Mouse (Mus musculus) intestine, embryonic 16.5 days (tissue): Measurements from ENCODE around the gene Thumpd3. TPM values are rescaled to one million over a fixed set of nuclear protein-coding genes. Genes with fewer than 3 reads are reported as not detected.
A peak's percentile ranks its signal among the peaks of the same experiment; 100 is the strongest.

Source experiments
- ATAC-seq: fragments of 200-750 bp; cut with Nextera tagmentation; 2 replicates; pipeline ENCODE4 v1.8.0; 2017; ENCODE audit warnings: moderate TSS enrichment, moderate library complexity
- H3K27ac ChIP-seq: fragments of 300-500 bp; sonication (generic); 2 replicates; pipeline ENCODE4 v1.5.1; 2014; ENCODE audit warnings: mild to moderate bottlenecking, low read length
- H3K27me3 ChIP-seq: fragments of 300-500 bp; sonication (generic); replicated peaks from 2 replicates; pipeline ENCODE4 v1.6.1; 2014; ENCODE audit warnings: low read length, control low read depth, mixed read lengths; ENCODE audit not compliant: control insufficient read depth, insufficient read depth
- H3K36me3 ChIP-seq: fragments of 300-500 bp; sonication (generic); 2 replicates; pipeline ENCODE4 v1.6.1; 2014; ENCODE audit warnings: low read length, control low read depth; ENCODE audit not compliant: control insufficient read depth, insufficient read depth
- H3K4me1 ChIP-seq: fragments of 300-500 bp; sonication (generic); 2 replicates; pipeline ENCODE4 v1.6.1; 2014; ENCODE audit warnings: low read length, control low read depth, mixed read lengths; ENCODE audit not compliant: control insufficient read depth, insufficient read depth
- H3K4me2 ChIP-seq: fragments of 300-500 bp; sonication (generic); 2 replicates; pipeline ENCODE4 v1.6.1; 2014; ENCODE audit warnings: low read depth, low read length, control low read depth
- H3K4me3 ChIP-seq: fragments of 300-500 bp; sonication (generic); 2 replicates; pipeline ENCODE4 v1.5.1; 2014; ENCODE audit warnings: mild to moderate bottlenecking, low read length
- H3K9ac ChIP-seq: fragments of 300-500 bp; sonication (generic); 2 replicates; pipeline ENCODE4 v1.6.1; 2014; ENCODE audit warnings: low read depth, low read length
- H3K9me3 ChIP-seq: fragments of 300-500 bp; sonication (generic); 2 replicates; pipeline ENCODE4 v1.6.1; 2016; ENCODE audit warnings: low read length, control low read depth; ENCODE audit not compliant: control insufficient read depth
- WGBS: fragments of 180-500 bp; shearing (Covaris S2); extraction: QIAGEN DNeasy Blood & Tissue Kit; methylation state at CpG from one replicate; pipeline ENCODE4 v1.1.7; 2014; 5-methylcytosine and 5-hydroxymethylcytosine counted together
- polyA plus RNA-seq: library from polyadenylated mRNA; unstranded; fragments of >200 nt; fragmentation: Nextera tagmentation; extraction: Ambion mirVana; gene quantifications from 2 replicates; pipeline ENCODE4 v1.2.1, GENCODE M21; 2015

Thumpd3 gene
- 57.7 and 63.0 TPM in 2 replicates for polyA plus RNA-seq

DNA sequence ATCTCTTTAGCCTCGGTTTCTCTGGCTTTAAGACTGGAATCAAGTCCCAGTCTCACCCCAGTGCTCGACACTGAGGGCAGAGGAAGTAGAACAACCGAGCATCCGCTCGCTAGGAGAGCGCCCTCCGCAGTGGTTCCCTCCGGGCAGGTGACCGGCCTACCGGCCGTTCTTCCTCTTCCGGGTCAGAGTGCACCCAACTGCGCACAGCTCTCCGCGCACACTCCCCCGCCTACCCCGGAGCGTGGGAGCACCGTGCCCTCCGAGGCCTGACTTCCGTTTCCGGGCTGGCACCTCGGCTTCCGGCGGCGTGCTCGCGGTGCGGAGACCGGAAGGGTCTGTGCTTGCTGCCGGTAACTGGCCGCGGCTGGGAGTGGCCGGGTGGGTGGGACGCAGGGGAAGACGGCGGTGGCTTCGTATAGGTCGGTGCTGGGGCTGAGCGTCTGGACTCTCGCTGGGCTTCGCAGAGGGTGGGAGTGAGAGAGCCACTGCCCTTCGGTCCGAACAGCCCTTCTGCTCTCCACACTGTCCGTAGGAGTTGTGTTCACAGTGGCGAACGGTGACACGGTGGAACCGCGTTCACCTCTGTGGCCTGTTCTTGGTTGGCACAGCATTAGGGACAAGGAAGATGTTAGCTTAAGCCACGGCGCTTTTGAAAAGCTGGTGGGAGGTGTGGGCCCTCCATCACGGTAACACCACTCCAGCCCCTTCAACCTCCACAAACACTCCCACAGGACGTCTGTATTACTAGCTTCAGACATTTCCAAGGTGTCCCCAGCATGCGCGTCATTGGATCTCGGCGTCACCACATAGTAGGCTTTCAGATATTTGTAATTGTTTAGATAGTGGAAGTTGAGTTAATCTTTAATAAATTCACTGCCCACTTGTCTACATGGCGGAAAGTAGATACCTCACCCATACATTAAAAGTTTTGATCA, at the start of gene Thumpd3:
TSS of gene Thumpd3 (plus strand) at position 185 of the 935 bp plus-strand sequence.
- WGBS: under 1% methylated on average over 58 of the region's 59 CpGs

DNA sequence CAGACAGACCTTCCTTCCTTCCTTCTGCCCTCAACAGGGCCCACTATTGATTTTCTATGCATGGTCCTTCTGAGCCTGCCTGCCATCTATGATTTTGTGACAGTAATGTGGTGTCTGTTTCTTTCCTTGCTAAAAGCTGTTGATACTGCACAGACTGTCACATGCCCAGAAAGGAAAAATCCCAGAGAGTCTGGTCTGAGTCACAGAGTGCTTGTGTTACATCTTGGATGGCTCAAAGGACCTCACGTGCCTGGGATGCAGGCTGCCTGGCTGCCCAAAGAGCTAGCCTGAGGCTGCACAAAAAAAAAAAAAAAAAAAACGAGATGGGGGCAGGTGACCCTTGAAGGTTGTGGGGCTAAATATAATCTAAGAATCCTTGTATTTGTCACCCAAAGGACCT, 46.8 kb upstream of the Thumpd3 start:
- H3K4me2 ChIP-seq: no peak overlapping the region
- H3K36me3 ChIP-seq: no peaks in the 10 kb centered on the region
- ATAC-seq: no peak
- no peak overlapping the region for H3K9ac ChIP-seq
- no peaks in the 10 kb centered on the region for H3K9me3 ChIP-seq
- H3K4me1 ChIP-seq: 0 out of 2 replicates have a peak, but pooled peaks cover 3% of the 10 kb centered on the region
- H3K27ac ChIP-seq: no peak overlapping the region
- H3K4me3 ChIP-seq: no peak overlapping the region
- WGBS: 42% methylated on average over 2 of the region's 2 CpGs
- H3K27me3 ChIP-seq: no peaks in the 10 kb centered on the region

More for the DNA sequence above, at the start of gene Thumpd3:
- Histone ChIP-seq H3K9me3 (no peaks in the 10 kb centered on the region), H3K4me2 (peak within 1 kb of the TSS; percentile 89), H3K9ac (peak within 1 kb of the TSS; percentile 87), H3K4me1 (peaks cover 16% of the 10 kb centered on the region), H3K27ac (peak within 1 kb of the TSS; percentile 99), H3K4me3 (peak within 1 kb of the TSS; percentile 78), H3K27me3 (no peaks in the 10 kb centered on the region), H3K36me3 (peaks cover 6% of the 10 kb centered on the region)
- peak; percentile 99 for ATAC-seq

DNA sequence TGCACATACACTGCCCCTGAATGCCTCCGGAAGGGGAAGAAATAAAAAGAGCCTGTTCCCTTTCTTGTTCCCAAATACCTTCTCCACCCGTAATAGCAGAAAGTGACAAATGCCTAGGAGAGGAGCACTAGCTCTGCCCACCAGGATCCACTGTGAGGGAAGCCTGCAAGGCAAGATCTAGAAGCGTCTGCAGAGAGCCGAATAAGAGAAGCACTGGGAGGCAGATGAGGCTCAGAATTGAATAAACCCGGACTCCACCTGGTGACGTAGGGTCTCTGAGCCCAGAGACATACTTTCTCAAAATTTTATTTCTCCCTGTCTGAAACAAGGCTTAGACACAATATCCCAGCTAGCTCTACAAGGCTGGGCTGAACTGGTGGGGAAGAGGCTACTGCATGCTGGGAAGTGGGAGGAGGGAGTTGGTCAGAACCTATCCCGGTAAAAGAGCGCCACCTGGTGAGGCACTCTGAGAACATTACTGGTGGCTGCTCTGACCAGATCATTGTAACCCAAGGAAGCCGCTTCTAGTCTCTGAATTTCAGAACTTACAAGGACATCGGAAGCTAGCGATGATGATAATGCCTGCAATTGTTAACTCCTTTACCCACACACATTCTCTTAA, 45.2 kb upstream of the Thumpd3 start:
- WGBS: 37% methylated on average over 11 of the region's 11 CpGs
- H3K4me2 ChIP-seq: no peak overlapping the region
- peak; percentile 81 for ATAC-seq

DNA sequence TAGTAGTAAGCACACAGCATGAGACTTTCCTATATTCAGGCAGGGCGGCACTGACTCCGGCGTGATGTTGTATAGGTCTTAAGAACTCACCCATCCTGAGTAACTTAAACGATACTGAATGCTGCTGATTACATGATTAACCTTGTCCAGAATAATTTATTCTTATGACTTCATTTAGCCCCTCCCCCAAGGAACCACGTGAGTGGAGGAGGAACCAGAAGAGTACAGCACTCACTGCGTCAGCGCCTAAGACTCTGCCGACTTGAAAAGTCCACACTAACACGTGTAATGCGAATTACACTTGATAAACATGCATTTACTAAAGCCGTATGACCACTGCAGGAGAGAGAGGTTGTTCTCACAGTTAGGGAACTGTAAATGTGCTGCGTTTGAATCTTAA, 44.3 kb upstream of the Thumpd3 start:
- 76% methylated on average over 12 of the region's 12 CpGs for WGBS
- no peak overlapping the region for H3K27ac ChIP-seq
- 0 out of 2 replicates have a peak, but pooled peaks cover 3% of the 10 kb centered on the region for H3K4me1 ChIP-seq
- ATAC-seq: no peak
- H3K9me3 ChIP-seq: no peaks in the 10 kb centered on the region
- no peak overlapping the region for H3K9ac ChIP-seq
- H3K4me2 ChIP-seq: no peak overlapping the region
- H3K27me3 ChIP-seq: no peaks in the 10 kb centered on the region
- no peak overlapping the region for H3K4me3 ChIP-seq
- H3K36me3 ChIP-seq: no peaks in the 10 kb centered on the region

More for the DNA sequence above, 45.2 kb upstream of the Thumpd3 start:
- Histone ChIP-seq H3K27ac (no peak overlapping the region), H3K4me1 (0 out of 2 replicates have a peak, but pooled peaks cover 3% of the 10 kb centered on the region), H3K9me3 (no peaks in the 10 kb centered on the region), H3K27me3 (no peaks in the 10 kb centered on the region), H3K36me3 (no peaks in the 10 kb centered on the region), H3K4me3 (no peak overlapping the region), H3K9ac (no peak overlapping the region)

DNA sequence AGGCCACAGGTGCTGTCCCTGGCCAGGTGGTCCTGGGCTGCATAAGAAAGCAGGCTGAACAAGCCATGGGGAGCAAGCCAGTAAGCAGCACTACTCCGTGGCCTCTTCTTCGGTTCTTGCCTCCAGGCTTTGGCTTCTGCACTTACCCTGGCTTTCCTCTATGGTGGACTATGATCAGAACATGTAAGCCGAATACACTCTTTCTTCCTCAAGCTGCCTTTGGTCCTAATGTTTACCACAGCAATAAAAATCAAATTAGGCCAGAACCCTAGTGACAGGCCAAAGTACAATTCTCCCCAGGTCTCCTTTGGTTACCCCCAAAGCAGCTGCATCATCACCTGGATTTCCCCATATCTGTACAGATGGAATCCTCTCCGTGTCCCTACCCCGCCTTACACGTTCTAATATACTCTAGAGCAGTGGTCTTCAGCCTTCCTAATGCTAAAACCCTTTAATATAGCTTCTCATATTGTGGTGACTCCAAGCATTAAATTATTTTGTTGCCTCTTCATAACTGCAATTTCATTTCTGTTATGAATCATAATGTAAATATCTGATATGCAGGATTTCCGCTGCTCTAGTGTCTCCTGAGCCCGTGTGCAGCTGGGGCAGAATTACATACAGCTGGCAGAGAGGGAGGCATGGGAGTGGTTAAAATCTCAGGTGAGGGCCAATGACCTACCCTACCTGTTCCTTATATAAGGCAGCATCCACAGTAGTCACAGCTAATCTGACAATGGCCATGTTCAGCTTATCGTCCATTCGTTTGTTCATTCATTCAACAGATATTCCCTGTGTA, 42.5 kb upstream of the Thumpd3 start:
- no peaks in the 10 kb centered on the region for H3K27me3 ChIP-seq
- no peaks in the 10 kb centered on the region for H3K36me3 ChIP-seq
- H3K4me3 ChIP-seq: no peak overlapping the region
- 72% methylated on average over 10 of the region's 10 CpGs for WGBS
- peak; percentile 59 for ATAC-seq
- H3K27ac ChIP-seq: no peak overlapping the region
- H3K9me3 ChIP-seq: no peaks in the 10 kb centered on the region
- no peak overlapping the region for H3K9ac ChIP-seq
- H3K4me1 ChIP-seq: 0 out of 2 replicates have a peak, but pooled peaks cover 3% of the 10 kb centered on the region
- H3K4me2 ChIP-seq: no peak overlapping the region

DNA sequence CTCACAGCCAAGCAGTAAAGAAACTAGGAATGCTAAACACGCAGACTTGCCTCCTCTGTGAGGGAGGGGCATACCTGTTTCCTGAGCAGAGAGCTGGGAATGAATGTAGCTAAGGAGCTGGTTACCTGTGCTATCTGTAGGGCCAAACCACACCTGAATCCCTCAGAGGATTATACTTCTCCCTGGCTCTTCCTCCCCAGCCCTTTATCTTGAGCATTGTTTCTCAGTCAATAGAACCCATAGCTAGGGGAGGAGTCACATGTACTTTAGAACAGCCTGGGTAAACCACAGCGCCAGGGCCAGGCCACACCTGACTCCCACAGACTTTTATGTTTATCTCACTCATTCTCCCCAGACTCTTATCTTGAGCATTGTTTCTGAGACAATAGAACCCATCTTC, 39.2 kb upstream of the Thumpd3 start:
- WGBS: 35% methylated on average over 2 of the region's 2 CpGs

DNA sequence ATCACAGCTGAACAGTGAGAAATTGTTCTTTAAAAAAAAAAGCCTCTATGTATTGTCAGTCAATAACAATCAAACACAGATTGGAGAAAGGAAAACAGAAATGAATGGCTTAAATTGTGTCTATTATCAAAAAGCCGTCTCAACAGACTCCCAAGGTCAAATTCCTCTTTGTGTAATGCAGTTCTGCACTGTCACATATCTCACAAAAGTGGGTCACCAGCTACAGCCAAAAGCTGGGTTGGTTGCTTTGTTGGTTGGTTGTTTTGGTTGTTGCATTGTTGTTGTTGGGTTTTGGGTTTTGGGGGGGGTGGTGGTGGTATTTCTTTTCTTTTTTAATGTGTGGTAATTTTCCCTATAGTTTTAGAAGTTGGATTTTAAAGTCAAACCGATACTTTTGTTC, 34.1 kb upstream of the Thumpd3 start:
- H3K4me2 ChIP-seq: no peak overlapping the region
- no peaks in the 10 kb centered on the region for H3K36me3 ChIP-seq
- H3K27ac ChIP-seq: no peak overlapping the region
- 0 out of 2 replicates have a peak, but pooled peaks cover 5% of the 10 kb centered on the region for H3K4me1 ChIP-seq
- ATAC-seq: no peak
- H3K27me3 ChIP-seq: no peaks in the 10 kb centered on the region
- H3K4me3 ChIP-seq: no peak overlapping the region
- no peak overlapping the region for H3K9ac ChIP-seq
- H3K9me3 ChIP-seq: no peaks in the 10 kb centered on the region
- 63% methylated on average over 2 of the region's 2 CpGs for WGBS

More for the DNA sequence above, 39.2 kb upstream of the Thumpd3 start:
- Histone ChIP-seq H3K36me3 (no peaks in the 10 kb centered on the region), H3K4me2 (no peak overlapping the region), H3K9ac (no peak overlapping the region), H3K9me3 (no peaks in the 10 kb centered on the region), H3K27ac (no peak overlapping the region), H3K4me1 (0 out of 2 replicates have a peak, but pooled peaks cover 3% of the 10 kb centered on the region), H3K4me3 (no peak overlapping the region), H3K27me3 (no peaks in the 10 kb centered on the region)
- ATAC-seq: peak; percentile 77

DNA sequence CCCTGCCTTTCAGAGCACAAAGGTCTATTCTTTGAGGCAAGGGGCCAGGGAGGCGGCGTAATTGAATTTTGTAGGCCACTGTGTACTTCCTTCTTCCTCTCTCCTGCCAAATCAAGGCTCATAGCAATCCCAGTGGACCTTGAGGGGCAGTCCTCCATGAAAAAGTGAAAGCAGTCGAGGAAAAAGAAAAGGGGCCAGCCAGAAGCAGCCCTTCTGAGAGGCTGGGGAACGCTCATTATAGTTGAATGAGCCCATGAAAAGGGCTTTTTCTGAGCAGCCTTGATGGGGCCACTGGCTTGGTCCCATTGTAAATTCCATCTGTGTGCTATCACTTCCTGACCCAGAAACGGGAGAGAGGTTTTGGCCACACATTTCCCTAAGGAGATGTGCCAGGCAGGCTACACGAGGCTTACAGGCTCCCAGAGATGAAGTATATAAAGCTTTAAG, 33.5 kb upstream of the Thumpd3 start:
- H3K4me3 ChIP-seq: no peak overlapping the region
- no peaks in the 10 kb centered on the region for H3K9me3 ChIP-seq
- peak; percentile 67 for ATAC-seq
- H3K36me3 ChIP-seq: no peaks in the 10 kb centered on the region
- peak overlapping the region; percentile 30; the same call in 1 of the 2 replicates for H3K27ac ChIP-seq
- H3K27me3 ChIP-seq: no peaks in the 10 kb centered on the region
- H3K4me1 ChIP-seq: peaks cover 9% of the 10 kb centered on the region; the same call in 1 of the 2 replicates
- H3K9ac ChIP-seq: no peak overlapping the region
- 36% methylated on average over 6 of the region's 6 CpGs for WGBS
- H3K4me2 ChIP-seq: no peak overlapping the region
